Mouse (Mus musculus) liver, postnatal 0 days (tissue): ENCODE data around the gene Olfr1369-ps1. TPM values are rescaled to one million over a fixed set of nuclear protein-coding genes. Genes with fewer than 3 reads are reported as not detected.
A peak's percentile ranks its signal among the peaks of the same experiment; 100 is the strongest.
"Not testable (repeated sequence)": the region's sequence is repeated elsewhere in the genome, so short reads cannot be mapped to it uniquely, and the experiment has no call there.

Source experiments
- ATAC-seq: fragments of 200-750 bp; cut with Nextera tagmentation; 2 replicates; pipeline ENCODE4 v1.8.0; 2017; ENCODE audit warnings: mild to moderate bottlenecking, moderate library complexity
- DNase-seq: peaks from one replicate; pipeline ENCODE4 v3.0.0-alpha.2; 2016
- H3K27ac ChIP-seq: fragments of 300-500 bp; sonication (generic); 2 replicates; pipeline ENCODE4 v1.5.1; 2014; ENCODE audit warnings: antibody characterized with exemption, moderate library complexity, mild to moderate bottlenecking, low read depth
- H3K27me3 ChIP-seq: fragments of 300-500 bp; sonication (generic); 2 replicates; pipeline ENCODE4 v1.6.1; 2014; ENCODE audit warnings: low read length, control low read depth, mixed read lengths; ENCODE audit not compliant: insufficient read depth
- H3K36me3 ChIP-seq: fragments of 300-500 bp; sonication (generic); replicated peaks from 2 replicates; pipeline ENCODE4 v1.6.1; 2014; ENCODE audit warnings: mild to moderate bottlenecking, control low read depth, low read length, moderate library complexity, mixed read lengths; ENCODE audit not compliant: insufficient read depth
- H3K4me1 ChIP-seq: fragments of 300-500 bp; sonication (generic); 2 replicates; pipeline ENCODE4 v1.6.1; 2014; ENCODE audit warnings: antibody characterized with exemption, mild to moderate bottlenecking, control low read depth; ENCODE audit not compliant: insufficient read depth
- H3K4me2 ChIP-seq: fragments of 300-500 bp; sonication (generic); 2 replicates; pipeline ENCODE4 v1.6.1; 2014; ENCODE audit warnings: low read depth, mild to moderate bottlenecking, low read length, moderate library complexity, mixed read lengths
- H3K4me3 ChIP-seq: fragments of 300-500 bp; sonication (generic); 2 replicates; pipeline ENCODE4 v1.5.1; 2014; ENCODE audit warnings: low read depth, low read length
- H3K9ac ChIP-seq: fragments of 300-500 bp; sonication (generic); replicated peaks from 2 replicates; pipeline ENCODE4 v1.6.1; 2014; ENCODE audit warnings: mild to moderate bottlenecking, moderate library complexity
- H3K9me3 ChIP-seq: fragments of 300-500 bp; sonication (generic); 2 replicates; pipeline ENCODE4 v1.6.1; 2016; ENCODE audit warnings: mild to moderate bottlenecking, control low read depth, low read length, mixed read lengths
- CTCF ChIP-seq: sonication (generic); IDR thresholded peaks from 2 replicates; pipeline ENCODE4 v1.5.1; 2016; ENCODE audit warnings: antibody characterized with exemption, low read depth
- EP300 ChIP-seq: IDR thresholded peaks from 2 replicates; pipeline ENCODE4 v1.6.1; 2016; ENCODE audit warnings: antibody characterized with exemption, low read depth, mild to moderate bottlenecking
- WGBS: fragments of 180-500 bp; shearing (Covaris S2); extraction: QIAGEN DNeasy Blood & Tissue Kit; methylation state at CpG from one replicate; pipeline ENCODE4 v1.1.7; 2014; ENCODE audit not compliant: insufficient replicate concordance; 5-methylcytosine and 5-hydroxymethylcytosine counted together
- polyA plus RNA-seq: library from polyadenylated mRNA; unstranded; fragments of >200 nt; fragmentation: Nextera tagmentation; extraction: Ambion mirVana; gene quantifications from 2 replicates; pipeline ENCODE4 v1.2.1, GENCODE M21; 2015

Olfr1369-ps1 gene
- not detected in 2 replicates for polyA plus RNA-seq

DNA sequence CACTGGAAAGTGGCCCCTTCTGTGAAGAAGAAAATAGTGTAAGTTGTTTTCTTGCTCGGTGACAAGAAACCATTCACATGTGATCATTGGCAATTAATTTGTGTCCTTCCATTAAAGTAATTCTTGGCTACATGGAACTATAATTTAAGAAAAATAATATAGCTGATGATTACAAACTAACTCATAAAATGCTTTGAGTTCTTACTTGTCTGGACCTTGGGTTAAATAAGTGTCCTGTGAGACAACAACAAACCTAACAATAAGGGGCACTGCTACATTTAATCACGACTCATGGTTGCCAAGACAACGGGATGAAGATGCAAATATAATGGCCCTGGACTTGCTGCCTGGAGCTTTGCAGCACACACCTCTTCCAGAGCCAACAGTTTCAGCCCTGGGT, at the start of gene Olfr1369-ps1:
Gene Olfr1369-ps1, plus strand, starts transcription at position 301 of the 400 bp plus-strand sequence.
- not testable (repeated sequence) for H3K27me3 ChIP-seq, H3K4me2 ChIP-seq, H3K9me3 ChIP-seq, H3K4me1 ChIP-seq, H3K36me3 ChIP-seq, H3K9ac ChIP-seq, H3K4me3 ChIP-seq, ATAC-seq, H3K27ac ChIP-seq, DNase-seq
- 74% methylated on average over 3 of the region's 3 CpGs for WGBS

DNA sequence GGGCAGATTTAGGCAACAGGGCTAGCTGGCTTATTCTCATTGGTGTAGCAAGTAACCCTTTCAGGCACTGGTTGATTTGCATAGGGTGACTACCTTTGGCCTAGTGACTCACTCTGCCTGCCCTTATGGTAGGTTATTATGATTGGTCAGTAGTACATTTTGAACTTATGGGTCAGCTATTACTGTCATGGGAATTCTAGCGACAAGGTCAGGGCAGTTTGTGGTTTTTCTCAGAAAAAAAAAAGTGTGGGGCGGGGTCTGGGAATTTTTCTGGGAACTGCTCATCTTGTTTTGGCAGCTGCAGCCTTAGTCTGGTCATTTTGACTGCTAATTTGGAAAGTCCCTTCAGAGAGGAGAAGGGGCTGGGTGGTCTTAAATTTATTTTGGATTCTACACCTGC, 45.3 kb upstream of the Olfr1369-ps1 start:
- DNase-seq (no peak), ATAC-seq (no peak)
- Histone ChIP-seq H3K27me3 (no peaks in the 10 kb centered on the region), H3K9me3 (no peaks in the 10 kb centered on the region), H3K36me3 (no peaks in the 10 kb centered on the region), H3K4me3 (no peak overlapping the region), H3K4me1 (no peaks in the 10 kb centered on the region), H3K4me2 (no peak overlapping the region), H3K9ac (no peak overlapping the region), H3K27ac (no peak overlapping the region)
- TF ChIP-seq EP300 = no peak
- no peak for TF ChIP-seq CTCF
- WGBS = 72% methylated on average over 2 of the region's 2 CpGs

DNA sequence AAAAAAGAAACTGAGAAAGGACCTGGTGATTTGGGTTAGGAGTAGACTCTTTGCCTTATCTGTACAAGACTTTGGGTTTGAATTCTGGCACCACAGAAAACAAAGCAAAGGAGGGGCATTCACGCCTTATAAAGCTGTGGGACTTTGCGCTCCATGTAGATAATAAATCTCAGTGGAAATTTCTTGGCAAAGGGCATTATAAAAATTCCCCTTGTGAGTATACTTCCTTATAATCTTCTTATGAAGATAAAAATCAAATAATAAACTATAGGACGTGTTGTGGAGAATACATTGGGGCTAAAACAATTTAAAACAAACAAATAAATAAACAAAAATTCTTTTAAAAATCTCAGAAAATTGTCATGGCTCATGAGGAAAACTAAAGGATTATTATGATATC, 36.4 kb upstream of the Olfr1369-ps1 start, which contains the start of gene Olfr1370:
Gene Olfr1370, minus strand, starts transcription at position 101 of the 400 bp plus-strand sequence.
- TF ChIP-seq CTCF (no peak), EP300 (no peak)
- Histone ChIP-seq H3K9me3 (no peaks in the 10 kb centered on the region), H3K9ac (no peak within 1 kb of the TSS), H3K4me2 (no peak within 1 kb of the TSS), H3K36me3 (no peaks in the 10 kb centered on the region), H3K4me1 (no peaks in the 10 kb centered on the region), H3K4me3 (no peak within 1 kb of the TSS), H3K27ac (no peak within 1 kb of the TSS), H3K27me3 (no peaks in the 10 kb centered on the region)
- DNase-seq = no peak
- no peak for ATAC-seq
- 60% methylated on average over 3 of the region's 3 CpGs for WGBS

DNA sequence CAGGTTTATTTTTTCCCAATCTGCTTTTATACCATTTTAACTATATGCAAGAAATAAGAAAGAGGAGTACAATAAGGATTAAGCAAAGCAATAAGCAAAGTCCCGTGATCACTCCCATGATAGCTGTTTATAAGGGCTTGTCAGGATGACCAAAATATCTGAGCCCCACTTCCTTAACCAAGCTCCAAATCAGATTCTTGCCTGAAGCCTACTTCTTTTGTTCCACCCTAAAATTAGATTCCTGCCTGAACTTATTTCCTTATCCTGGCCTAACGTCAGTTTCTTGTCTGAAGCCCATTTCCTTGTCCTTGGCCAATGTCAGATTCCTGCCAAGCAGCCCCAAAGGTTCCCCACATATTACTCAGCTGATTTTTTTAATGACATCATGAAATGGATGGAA, 28.6 kb upstream of the Olfr1369-ps1 start:
- Histone ChIP-seq H3K27me3 (no peaks in the 10 kb centered on the region), H3K27ac (no peak overlapping the region), H3K4me1 (no peaks in the 10 kb centered on the region), H3K4me2 (no peak overlapping the region), H3K9me3 (no peaks in the 10 kb centered on the region), H3K36me3 (no peaks in the 10 kb centered on the region), H3K4me3 (no peak overlapping the region), H3K9ac (no peak overlapping the region)
- no peak for TF ChIP-seq EP300
- TF ChIP-seq CTCF = no peak
- ATAC-seq (no peak), DNase-seq (no peak)
- WGBS = 61% methylated on average over 2 of the region's 2 CpGs

DNA sequence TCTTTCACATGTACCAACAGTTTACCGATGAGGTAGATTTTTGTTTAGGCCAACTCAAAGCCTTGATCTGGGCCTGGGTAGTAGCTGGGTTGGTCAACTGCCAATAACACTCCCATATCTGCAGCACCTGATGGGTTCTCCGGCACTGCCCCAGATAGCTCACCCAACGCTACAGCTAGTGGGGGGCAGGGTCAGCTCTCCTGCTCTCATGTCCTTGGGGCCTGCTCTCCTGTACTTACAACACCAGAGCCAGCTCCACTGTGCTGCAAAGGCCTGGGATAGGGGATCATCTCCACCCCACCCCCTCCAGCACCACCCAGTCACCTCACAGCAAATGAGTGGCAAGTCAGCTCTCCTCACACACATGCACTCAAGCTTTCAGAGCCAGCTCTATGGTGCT, 1.5 kb upstream of the Olfr1369-ps1 start:
- 76% methylated on average over 3 of the region's 3 CpGs for WGBS
- Histone ChIP-seq H3K27ac (no peak overlapping the region), H3K4me2 (no peak overlapping the region), H3K9me3 (no peaks in the 10 kb centered on the region), H3K36me3 (no peaks in the 10 kb centered on the region), H3K9ac (no peak overlapping the region), H3K27me3 (no peaks in the 10 kb centered on the region), H3K4me1 (no peaks in the 10 kb centered on the region), H3K4me3 (no peak overlapping the region)
- ATAC-seq (no peak), DNase-seq (no peak)
- TF ChIP-seq EP300 (no peak), CTCF (no peak)

DNA sequence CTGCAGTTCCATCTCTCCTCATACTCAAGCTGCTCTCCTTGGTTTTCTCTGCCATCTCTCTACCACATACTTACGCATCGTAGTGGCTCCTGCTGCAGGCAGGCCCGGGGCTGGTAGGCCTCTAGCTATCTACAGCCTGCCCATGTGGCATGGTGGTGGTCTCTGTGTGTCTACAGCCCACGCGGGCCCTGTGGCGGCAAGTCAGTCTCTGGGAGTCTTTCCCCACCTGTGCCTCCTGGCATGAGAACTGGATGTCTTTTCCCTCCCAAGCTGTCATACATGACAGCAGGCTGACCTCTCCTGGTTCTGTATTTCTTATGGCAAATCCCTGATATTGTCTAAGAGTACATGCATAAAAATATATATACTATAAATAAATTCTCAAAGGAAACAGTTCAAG, 842 bp upstream of the Olfr1369-ps1 start:
- no peak for DNase-seq
- no peaks in the 10 kb centered on the region for H3K36me3 ChIP-seq
- no peak overlapping the region for H3K4me2 ChIP-seq
- H3K9ac ChIP-seq = no peak overlapping the region
- H3K4me3 ChIP-seq = no peak overlapping the region
- no peak for ATAC-seq
- H3K27ac ChIP-seq = no peak overlapping the region
- TF ChIP-seq CTCF (no peak), EP300 (no peak)
- no peaks in the 10 kb centered on the region for H3K27me3 ChIP-seq
- H3K4me1 ChIP-seq = no peaks in the 10 kb centered on the region
- 87% methylated on average over 6 of the region's 6 CpGs for WGBS
- no peaks in the 10 kb centered on the region for H3K9me3 ChIP-seq

DNA sequence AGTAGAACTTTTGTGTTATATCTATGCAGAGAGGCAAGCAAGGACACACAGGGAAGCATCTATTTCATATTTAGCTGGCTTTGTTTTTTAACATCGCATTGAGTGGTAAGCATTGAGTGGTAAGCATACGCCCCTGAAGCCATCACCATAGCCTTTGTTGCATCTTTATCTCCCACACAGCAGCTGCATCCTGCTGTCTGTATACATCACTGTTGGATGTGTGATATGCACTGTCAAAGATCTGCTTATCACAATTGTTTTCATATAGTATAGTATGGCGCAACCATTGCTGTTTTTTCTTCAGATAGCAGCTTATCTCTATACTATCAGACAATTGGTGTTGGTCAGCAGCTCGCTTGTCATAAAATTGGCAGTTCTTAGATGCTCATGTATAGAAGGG, 2.8 kb downstream of the Olfr1369-ps1 start:
- WGBS = 40% methylated on average over 4 of the region's 4 CpGs
- Histone ChIP-seq H3K4me3 (no peak overlapping the region), H3K27ac (no peak overlapping the region), H3K4me2 (no peak overlapping the region), H3K9ac (no peak overlapping the region), H3K4me1 (no peaks in the 10 kb centered on the region), H3K27me3 (no peaks in the 10 kb centered on the region), H3K36me3 (no peaks in the 10 kb centered on the region), H3K9me3 (no peaks in the 10 kb centered on the region)
- DNase-seq (no peak), ATAC-seq (0 out of 2 replicates have a peak, but pooled peaks have one; percentile 23)
- TF ChIP-seq CTCF = no peak
- TF ChIP-seq EP300 = peak; percentile 37; the same call in 1 of the 2 replicates

DNA sequence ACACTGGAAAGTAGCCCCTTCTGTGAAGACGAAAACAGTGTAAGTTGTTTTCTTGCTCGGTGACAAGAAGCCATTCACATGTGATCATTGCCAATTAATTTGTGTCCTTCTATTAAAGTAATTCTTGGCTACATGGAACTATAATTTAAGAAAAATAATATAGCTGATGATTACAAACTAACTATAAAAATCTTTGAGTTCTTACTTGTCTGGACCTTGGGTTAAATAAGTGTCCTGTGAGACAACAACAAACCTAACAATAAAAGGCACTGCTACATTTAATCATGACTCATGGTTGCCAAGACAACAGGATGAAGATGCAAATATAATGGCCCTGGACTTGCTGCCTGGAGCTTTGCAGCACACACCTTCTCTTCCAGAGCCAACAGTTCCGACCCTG, 18.1 kb downstream of the Olfr1369-ps1 start, which contains the start of gene Olfr263:
Gene Olfr263, plus strand, starts transcription at position 301 of the 400 bp plus-strand sequence.
- not testable (repeated sequence) for ATAC-seq, H3K9ac ChIP-seq, H3K4me3 ChIP-seq, H3K4me1 ChIP-seq, H3K27ac ChIP-seq, H3K36me3 ChIP-seq, H3K4me2 ChIP-seq, DNase-seq, H3K27me3 ChIP-seq, H3K9me3 ChIP-seq
- 69% methylated on average over 3 of the region's 3 CpGs for WGBS
